Mouse (Mus musculus) lung, postnatal 0 days (tissue): ENCODE results near the gene Nwd2.
A peak's percentile ranks its signal among the peaks of the same experiment; 100 is the strongest.

Experiments
- CTCF ChIP-seq: IDR thresholded peaks from 2 replicates; pipeline ENCODE4 v1.5.1; 2016; ENCODE audit warnings: antibody characterized with exemption, mild to moderate bottlenecking
- EP300 ChIP-seq: IDR thresholded peaks from 2 replicates; pipeline ENCODE4 v1.6.1; 2016; ENCODE audit warnings: antibody characterized with exemption, mild to moderate bottlenecking, control low read depth

GRCm38 (mm10) chr5:63819519-63819918, 170.6 kb downstream of the Nwd2 start:
- TF ChIP-seq CTCF (no peak), EP300 (peak; percentile 20; the same call in 1 of the 2 replicates)
